Mouse (Mus musculus): ENCODE data around the gene Iqck.

DNA sequence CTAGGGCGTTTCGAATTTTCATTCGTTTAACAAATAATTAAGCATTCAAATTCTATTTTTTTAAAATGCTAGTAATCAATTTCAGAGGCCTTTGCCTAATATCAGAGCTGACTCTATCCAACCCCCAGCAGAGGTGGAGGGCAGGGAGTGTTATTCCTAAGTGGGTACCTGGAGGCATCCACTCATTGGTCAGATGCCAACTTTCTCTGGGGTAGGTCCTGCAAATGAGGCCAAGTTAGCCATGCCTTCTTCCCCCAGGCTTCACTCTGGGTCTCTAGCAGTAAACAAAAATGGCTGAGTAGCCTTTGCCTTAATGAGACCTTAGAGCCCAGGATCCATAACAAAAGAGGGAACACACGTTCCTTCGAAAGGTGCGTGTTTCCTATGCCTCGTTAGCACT, 123.6 kb downstream of the Iqck start:
- TF ChIP-seq POLR2A (IDR thresholded peaks at IDR 0.05; ENCODE audit: low read depth, low read length) (no peak), CTCF (IDR thresholded peaks at IDR 0.05; ENCODE audit: extremely low read depth, insufficient read length, insufficient replicate concordance, low read depth, low read length) (no peak)

Measured in small intestine, adult 2 months (tissue).